Mouse (Mus musculus) heart, adult 8-10 months (tissue): ENCODE data around the gene Clec2i. TPM values are rescaled to one million over a fixed set of nuclear protein-coding genes. Genes with fewer than 3 reads are reported as not detected.

Experiments
- microRNA-seq: library from miRNA; unstranded; fragments of <30 nt; microRNA quantifications from one replicate; pipeline ENCODE4 v1.2.0, GENCODE M21; 2022
- total RNA-seq, 4 experiments: library from RNA; stranded (reverse); gene quantifications; 2 replicates each; pipeline ENCODE4 v1.2.4; 2022

Clec2i gene
- total RNA-seq, 4 experiments from 2014 or later, result 0.27 TPM; not detected in 3

Small RNA genes within 50 kb of the gene (microRNA-seq; reads per million reads assigned to microRNA genes)
- not detected for gene Gm27336

Other genes with a start within 250 kb of the Clec2i start
- under 1 TPM in 2 of 4 experiments, not detected in 2; 0.50 to 0.75 TPM for gene Clec2h, start 225.2 kb upstream of the Clec2i start, total RNA-seq
- not detected for gene Klrb1, start 164.5 kb upstream of the Clec2i start, total RNA-seq
- gene Klrb1c, start 98.4 kb upstream of the Clec2i start, total RNA-seq, result under 1 TPM in 3 of 4 experiments, not detected in 1; 0.14 to 0.32 (median 0.31) TPM
- gene Gm44511, start 61.3 kb upstream of the Clec2i start, total RNA-seq, result not detected
- not detected for gene Klrb1b, start 61.3 kb upstream of the Clec2i start, total RNA-seq
- under 1 TPM; 0.22 to 0.38 (median 0.25) TPM for gene BC035044, start 3.5 kb downstream of the Clec2i start, total RNA-seq
- gene Clec2g, start 46.8 kb downstream of the Clec2i start, total RNA-seq, result 1 to 10 TPM; 1.2 to 2.7 (median 1.3) TPM
- gene Klrb1f, start 158.3 kb downstream of the Clec2i start, total RNA-seq, result under 1 TPM in 3 of 4 experiments, not detected in 1; 0.16 to 0.25 (median 0.19) TPM
- gene Clec2e, start 213.3 kb downstream of the Clec2i start, total RNA-seq, result under 1 TPM in 1 of 4 experiments, not detected in 3; 0.47 TPM